Mouse (Mus musculus) neural tube, embryonic 14.5 days (tissue): ENCODE measurements at regions not wholly inside any gene's neighbourhood (a gene's known extent, or its start where the extent isn't known, plus 50 kb on each side); places are given as distances from the start of the nearest gene placed in this dataset.
A peak's percentile ranks its signal among the peaks of the same experiment; 100 is the strongest.

ENCODE experiments used
- ATAC-seq: fragments of 200-750 bp; cut with Nextera tagmentation; 2 replicates; pipeline ENCODE4 v1.8.0; 2017; ENCODE audit warnings: low read depth, mild to moderate bottlenecking, moderate TSS enrichment, moderate library complexity
- H3K27ac ChIP-seq: fragments of 300-500 bp; sonication (generic); 2 replicates; pipeline ENCODE4 v1.5.1; 2014; ENCODE audit warnings: low read depth, mild to moderate bottlenecking, control low read depth, low read length, moderate library complexity, mixed read lengths
- H3K27me3 ChIP-seq: fragments of 300-500 bp; sonication (generic); 2 replicates; pipeline ENCODE4 v1.6.1; 2014; ENCODE audit warnings: low read length; ENCODE audit not compliant: control insufficient read depth, insufficient read depth
- H3K36me3 ChIP-seq: fragments of 300-500 bp; sonication (generic); 2 replicates; pipeline ENCODE4 v1.6.1; 2014; ENCODE audit warnings: low read length, mixed read lengths; ENCODE audit not compliant: control insufficient read depth, insufficient read depth
- H3K4me1 ChIP-seq: fragments of 300-500 bp; sonication (generic); 2 replicates; pipeline ENCODE4 v1.6.1; 2014; ENCODE audit warnings: low read length; ENCODE audit not compliant: control insufficient read depth, insufficient read depth
- H3K4me2 ChIP-seq: fragments of 300-500 bp; sonication (generic); 2 replicates; pipeline ENCODE4 v1.6.1; 2014; ENCODE audit warnings: mild to moderate bottlenecking, low read depth, low read length, control low read depth
- H3K4me3 ChIP-seq: fragments of 300-500 bp; sonication (generic); 2 replicates; pipeline ENCODE4 v1.5.1; 2014; ENCODE audit warnings: low read depth, low read length, control low read depth, mixed read lengths
- H3K9ac ChIP-seq: fragments of 300-500 bp; sonication (generic); replicated peaks from 2 replicates; pipeline ENCODE4 v1.6.1; 2014; ENCODE audit warnings: low read depth, mild to moderate bottlenecking, control low read depth, low read length, mixed read lengths
- H3K9me3 ChIP-seq: fragments of 300-500 bp; sonication (generic); 2 replicates; pipeline ENCODE4 v1.6.1; 2016; ENCODE audit warnings: low read length; ENCODE audit not compliant: control insufficient read depth
- WGBS: fragments of 180-500 bp; shearing (Covaris S2); extraction: QIAGEN DNeasy Blood & Tissue Kit; methylation state at CpG from one replicate; pipeline ENCODE4 v1.1.7; 2014; 5-methylcytosine and 5-hydroxymethylcytosine counted together

DNA sequence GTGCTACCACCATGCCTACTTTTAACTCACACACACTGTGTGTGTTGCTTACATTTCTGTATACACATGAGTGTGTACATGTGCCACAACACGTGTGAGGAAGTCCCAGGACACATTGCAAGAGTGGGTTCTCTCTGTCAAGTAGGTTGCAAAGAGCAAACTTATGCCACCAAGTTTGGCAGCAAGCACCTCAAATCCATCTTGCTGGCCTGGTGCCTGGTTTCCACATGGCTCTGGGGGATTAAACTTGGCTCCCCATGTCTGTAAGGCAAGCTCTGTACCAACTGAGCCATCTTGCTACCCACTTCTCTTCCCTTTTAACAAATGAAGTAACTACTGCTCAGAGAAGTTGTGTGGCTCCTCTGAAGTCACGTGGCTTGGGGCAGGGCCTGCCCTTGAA lies 145.3 kb upstream of the Sdk2 start:
- Histone ChIP-seq H3K4me2 (no peak overlapping the region), H3K4me1 (peaks cover 9% of the 10 kb centered on the region), H3K9ac (no peak overlapping the region), H3K27me3 (no peaks in the 10 kb centered on the region), H3K36me3 (no peaks in the 10 kb centered on the region), H3K27ac (no peak overlapping the region), H3K9me3 (no peaks in the 10 kb centered on the region), H3K4me3 (no peak overlapping the region)
- no peak for ATAC-seq
- 57% methylated on average over 2 of the region's 2 CpGs for WGBS

DNA sequence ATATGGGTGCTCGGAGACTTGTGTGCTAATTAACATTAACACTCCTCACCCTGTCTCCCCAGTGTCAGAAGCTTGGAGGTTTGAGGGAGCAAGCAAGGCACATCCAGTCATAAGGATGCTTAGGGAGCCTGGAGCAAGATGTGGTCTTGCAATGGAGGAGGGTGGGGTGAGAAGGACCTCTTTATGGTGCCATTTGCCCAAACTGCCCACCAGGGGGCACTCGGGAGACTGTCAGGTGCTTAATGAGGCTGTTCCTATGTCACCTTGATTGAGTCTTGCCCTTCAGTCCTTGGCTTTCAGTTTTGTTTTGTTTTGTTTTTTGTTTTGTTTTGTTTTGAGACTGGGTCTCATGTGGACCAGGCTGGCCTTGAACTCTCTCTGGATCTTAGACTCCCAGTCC lies 138.3 kb upstream of the Sdk2 start:
- no peak overlapping the region for H3K9ac ChIP-seq
- H3K27ac ChIP-seq, result no peak overlapping the region
- no peaks in the 10 kb centered on the region for H3K9me3 ChIP-seq
- no peak overlapping the region for H3K4me2 ChIP-seq
- ATAC-seq, result no peak
- H3K4me1 ChIP-seq, result no peaks in the 10 kb centered on the region
- WGBS, result 41% methylated on average over 2 of the region's 2 CpGs
- no peaks in the 10 kb centered on the region for H3K27me3 ChIP-seq
- H3K36me3 ChIP-seq, result no peaks in the 10 kb centered on the region
- no peak overlapping the region for H3K4me3 ChIP-seq

DNA sequence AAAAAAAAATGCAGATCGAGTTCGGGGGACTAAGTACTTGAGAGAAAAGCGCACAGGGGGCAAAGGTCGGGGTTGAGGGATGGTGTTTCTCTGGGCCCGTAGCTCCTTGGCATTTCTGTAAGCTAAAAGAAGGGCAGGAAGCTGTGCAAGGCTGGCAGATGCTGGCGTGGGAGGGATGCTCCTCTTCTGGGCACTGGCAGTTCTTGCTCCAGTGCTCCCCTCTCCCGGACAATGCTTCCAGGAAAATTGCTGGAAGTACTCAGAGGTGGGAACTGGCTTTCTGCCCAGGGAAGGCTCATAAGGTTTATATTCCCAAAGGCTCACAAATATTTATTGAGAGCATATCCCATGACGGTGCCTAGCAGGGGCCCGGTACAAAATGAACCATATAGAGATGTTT lies 136.6 kb upstream of the Sdk2 start:
- peaks cover 3% of the 10 kb centered on the region; the same call in 1 of the 2 replicates for H3K4me1 ChIP-seq
- H3K9ac ChIP-seq, result no peak overlapping the region
- H3K4me3 ChIP-seq, result no peak overlapping the region
- H3K27ac ChIP-seq, result no peak overlapping the region
- H3K36me3 ChIP-seq, result no peaks in the 10 kb centered on the region
- no peak for ATAC-seq
- H3K9me3 ChIP-seq, result no peaks in the 10 kb centered on the region
- WGBS, result 66% methylated on average over 9 of the region's 9 CpGs
- H3K4me2 ChIP-seq, result no peak overlapping the region
- H3K27me3 ChIP-seq, result no peaks in the 10 kb centered on the region

DNA sequence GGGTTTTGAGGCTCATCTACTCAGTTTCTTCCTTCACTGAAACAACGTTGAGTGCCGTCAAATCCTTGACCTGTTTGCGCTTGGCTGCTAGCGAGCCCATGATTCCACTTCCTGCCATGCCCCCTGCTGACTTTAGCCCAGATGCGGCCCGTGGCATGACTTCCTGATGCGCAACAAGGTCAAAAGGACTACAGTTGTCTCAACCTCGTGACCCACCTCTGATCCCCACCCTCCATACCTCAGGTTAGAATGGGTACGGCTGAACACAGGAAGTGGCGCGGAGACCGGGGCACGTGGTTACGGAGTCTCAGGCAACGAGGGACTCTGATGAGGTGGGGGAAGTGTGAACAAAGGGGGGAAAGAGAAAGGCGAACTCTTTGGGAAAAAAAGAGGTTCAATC lies 135.6 kb upstream of the Sdk2 start:
- no peak overlapping the region for H3K4me3 ChIP-seq
- H3K36me3 ChIP-seq, result no peaks in the 10 kb centered on the region
- H3K27me3 ChIP-seq, result no peaks in the 10 kb centered on the region
- H3K4me1 ChIP-seq, result peaks cover 4% of the 10 kb centered on the region; the same call in 1 of the 2 replicates
- no peak overlapping the region for H3K4me2 ChIP-seq
- no peak overlapping the region for H3K27ac ChIP-seq
- no peak overlapping the region for H3K9ac ChIP-seq
- 87% methylated on average over 16 of the region's 16 CpGs for WGBS
- ATAC-seq, result no peak
- H3K9me3 ChIP-seq, result no peaks in the 10 kb centered on the region

DNA sequence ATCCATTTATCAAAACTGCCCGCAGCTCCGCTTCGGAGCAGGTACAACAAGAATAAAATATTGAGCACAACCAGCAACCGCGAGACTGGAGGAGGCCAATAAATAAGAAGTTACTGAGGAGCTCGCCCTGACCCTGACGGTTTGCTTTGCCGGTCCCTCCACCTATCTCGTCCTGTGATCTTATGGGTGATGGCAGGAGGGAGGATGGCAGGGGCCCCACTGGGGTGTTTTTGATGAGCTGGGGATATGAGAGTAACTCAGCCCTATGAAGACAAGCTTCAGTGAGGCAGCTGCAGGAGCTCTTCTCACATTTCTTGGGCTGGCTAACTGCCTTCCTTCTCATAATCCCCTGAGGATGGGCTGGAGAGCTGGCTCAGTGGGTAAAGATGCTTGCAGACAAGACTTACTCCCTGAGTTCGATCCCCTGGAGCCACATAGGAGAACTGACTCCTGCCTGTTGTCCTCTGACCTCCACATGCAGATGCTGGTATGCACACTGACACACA lies 132.3 kb upstream of the Sdk2 start:
- Histone ChIP-seq H3K27ac (no peak overlapping the region; the same call in 1 of the 2 replicates), H3K9me3 (no peaks in the 10 kb centered on the region), H3K4me1 (peaks cover 4% of the 10 kb centered on the region; the same call in 1 of the 2 replicates), H3K4me2 (no peak overlapping the region), H3K36me3 (no peaks in the 10 kb centered on the region), H3K27me3 (no peaks in the 10 kb centered on the region), H3K4me3 (no peak overlapping the region), H3K9ac (no peak overlapping the region)
- WGBS, result 63% methylated on average over 10 of the region's 10 CpGs
- no peak for ATAC-seq

DNA sequence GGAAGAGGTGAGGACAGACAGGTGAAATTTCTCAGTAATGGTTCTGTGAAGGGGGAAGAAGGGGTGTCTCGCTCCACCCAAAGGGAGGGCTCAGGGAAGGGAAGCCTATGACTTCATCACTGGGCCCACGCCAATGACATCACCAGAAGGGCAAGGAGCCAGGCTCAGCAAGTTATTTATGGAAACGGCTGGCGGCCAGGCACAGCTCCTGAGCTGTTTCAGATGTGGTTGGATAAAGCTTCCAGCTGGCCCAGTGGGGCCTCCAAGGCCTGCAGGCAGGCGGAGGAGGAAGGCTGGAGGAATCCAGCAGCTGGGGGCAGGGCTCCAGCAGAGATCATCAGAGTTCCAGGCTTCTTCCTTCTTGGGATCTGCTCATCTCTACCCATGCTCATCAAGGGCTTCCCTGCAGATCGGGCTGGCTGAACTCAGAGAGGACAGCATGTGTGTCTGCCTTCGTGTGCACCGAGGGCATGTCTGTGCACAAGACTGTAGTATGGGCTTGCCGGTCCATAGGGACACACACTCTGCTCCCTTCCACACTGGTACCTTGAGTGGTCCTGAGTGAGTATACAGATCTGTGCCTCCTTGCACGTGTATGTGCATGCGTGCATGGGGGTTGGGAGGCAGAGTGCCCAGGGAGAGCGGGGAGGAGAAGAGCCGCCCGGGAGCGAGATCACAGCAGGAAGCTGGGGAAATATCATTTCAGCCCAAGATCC lies 131.6 kb upstream of the Sdk2 start:
- peak; percentile 83 for ATAC-seq

DNA sequence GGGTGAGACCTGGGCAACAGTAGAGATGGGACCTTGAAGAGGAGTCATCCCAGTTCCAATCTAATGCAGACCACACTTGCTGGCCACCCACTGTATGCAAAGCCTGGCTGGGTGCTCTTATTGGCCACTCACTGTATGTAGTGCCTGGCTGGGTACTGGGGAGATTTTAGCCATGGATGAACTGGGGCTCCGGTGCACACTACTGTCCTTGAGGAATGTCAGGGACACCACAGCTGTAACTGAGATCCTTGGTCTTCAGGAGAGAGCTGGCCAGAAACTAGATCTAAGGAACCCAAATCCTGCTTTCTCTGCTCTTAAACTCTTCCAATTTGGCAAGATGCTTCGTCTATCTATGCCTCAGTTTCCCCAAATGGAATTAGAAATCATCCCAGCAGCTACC lies 128.4 kb upstream of the Sdk2 start:
- H3K4me1 ChIP-seq, result peaks cover 4% of the 10 kb centered on the region; the same call in 1 of the 2 replicates

More for the DNA sequence above, 131.6 kb upstream of the Sdk2 start:
- Histone ChIP-seq H3K4me2 (no peak overlapping the region), H3K4me3 (no peak overlapping the region), H3K27ac (peak overlapping the region; percentile 36; the same call in 1 of the 2 replicates), H3K4me1 (peaks cover 4% of the 10 kb centered on the region; the same call in 1 of the 2 replicates), H3K9me3 (no peaks in the 10 kb centered on the region), H3K9ac (no peak overlapping the region), H3K27me3 (no peaks in the 10 kb centered on the region), H3K36me3 (no peaks in the 10 kb centered on the region)
- 40% methylated on average over 15 of the region's 15 CpGs for WGBS

DNA sequence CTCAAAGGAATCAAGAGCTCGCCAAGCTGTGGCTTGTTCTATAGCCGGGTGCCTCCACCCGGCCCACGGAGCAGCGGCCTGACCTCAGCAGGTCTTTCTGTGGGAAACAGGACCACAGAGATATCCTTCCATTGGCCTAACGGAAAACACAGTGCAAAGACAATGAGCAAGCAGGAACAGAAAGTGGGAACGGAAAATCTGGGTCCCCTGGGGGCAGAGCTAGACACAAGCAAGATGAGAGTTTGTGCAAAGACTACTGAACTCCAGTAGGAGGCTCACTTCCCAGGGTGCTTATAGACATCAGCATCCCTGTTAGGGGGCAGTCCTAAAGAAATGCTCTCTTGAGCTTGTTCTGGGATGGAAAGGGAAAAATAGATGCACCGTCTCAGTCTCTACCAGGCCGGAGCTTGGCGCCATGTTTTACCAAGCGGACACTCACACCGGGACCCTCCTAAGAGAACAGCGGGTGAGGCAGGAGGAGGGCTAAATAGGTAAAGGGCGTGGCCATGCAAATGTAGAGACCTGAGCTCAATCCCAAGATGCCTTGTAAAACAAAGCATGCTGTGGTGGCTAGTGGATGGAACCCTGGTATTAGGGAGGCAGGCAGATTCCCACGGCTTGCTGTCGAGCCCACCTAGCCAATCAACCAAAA lies 127.3 kb upstream of the Sdk2 start:
- H3K4me1 ChIP-seq, result peaks cover 4% of the 10 kb centered on the region; the same call in 1 of the 2 replicates
- H3K27me3 ChIP-seq, result no peaks in the 10 kb centered on the region
- no peak for ATAC-seq
- H3K27ac ChIP-seq, result no peak overlapping the region
- no peaks in the 10 kb centered on the region for H3K36me3 ChIP-seq
- WGBS, result 51% methylated on average over 16 of the region's 16 CpGs
- no peak overlapping the region for H3K4me3 ChIP-seq
- 0 out of 2 replicates have a peak, but pooled peaks cover 6% of the 10 kb centered on the region for H3K9me3 ChIP-seq
- no peak overlapping the region for H3K4me2 ChIP-seq
- no peak overlapping the region for H3K9ac ChIP-seq

More for the DNA sequence above, 128.4 kb upstream of the Sdk2 start:
- H3K27ac ChIP-seq, result no peak overlapping the region
- no peaks in the 10 kb centered on the region for H3K27me3 ChIP-seq
- no peaks in the 10 kb centered on the region for H3K36me3 ChIP-seq
- WGBS, result 92% methylated on average over 2 of the region's 2 CpGs
- no peak overlapping the region for H3K4me3 ChIP-seq
- no peak overlapping the region for H3K9ac ChIP-seq
- 0 out of 2 replicates have a peak, but pooled peaks cover 5% of the 10 kb centered on the region for H3K9me3 ChIP-seq
- ATAC-seq, result no peak
- no peak overlapping the region for H3K4me2 ChIP-seq

DNA sequence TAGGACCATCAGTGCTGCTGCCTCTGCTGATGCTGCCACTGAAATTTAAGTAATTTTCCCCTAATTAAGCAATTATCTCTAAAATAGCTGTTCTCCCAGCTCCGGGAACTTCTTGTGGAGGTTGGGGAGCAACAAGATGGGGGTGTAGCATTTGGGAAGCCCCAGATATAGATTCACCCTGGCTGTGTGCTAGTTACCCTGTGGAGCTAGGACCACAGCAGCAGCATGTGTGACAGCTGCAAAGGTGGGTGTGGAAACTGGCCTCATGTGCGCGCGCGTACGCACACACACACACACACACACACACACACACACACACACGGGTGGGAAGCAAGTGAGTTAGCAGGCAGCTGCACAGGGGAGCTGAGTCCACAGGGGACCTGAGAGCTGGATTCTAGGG lies 126.2 kb upstream of the Sdk2 start:
- ATAC-seq, result no peak
- no peak overlapping the region for H3K4me2 ChIP-seq
- H3K4me1 ChIP-seq, result no peaks in the 10 kb centered on the region
- H3K36me3 ChIP-seq, result no peaks in the 10 kb centered on the region
- no peaks in the 10 kb centered on the region for H3K27me3 ChIP-seq
- no peak overlapping the region for H3K27ac ChIP-seq
- 0 out of 2 replicates have a peak, but pooled peaks cover 6% of the 10 kb centered on the region for H3K9me3 ChIP-seq
- H3K4me3 ChIP-seq, result no peak overlapping the region
- H3K9ac ChIP-seq, result no peak overlapping the region
- WGBS, result 95% methylated on average over 7 of the region's 7 CpGs
